Mouse (Mus musculus) heart, adult 2 months (tissue): Measurements from ENCODE around the gene Ubald2. TPM values are rescaled to one million over a fixed set of nuclear protein-coding genes. Genes with fewer than 3 reads are reported as not detected.
"Not testable (repeated sequence)": the region's sequence is repeated elsewhere in the genome, so short reads cannot be mapped to it uniquely, and the experiment has no call there.

ENCODE experiments used
- DNase-seq, 2 experiments: peaks; one replicate each; pipeline ENCODE4 v3.0.0; 2021
- H3K27ac ChIP-seq: fragments of 200-600 bp; 2 replicates; pipeline ENCODE4 v1.8.1; 2022
- H3K27me3 ChIP-seq: fragments of 200-500 bp; 2 replicates; pipeline ENCODE4 v1.6.1; 2012; ENCODE audit warnings: mild to moderate bottlenecking, low read length, inconsistent platforms, mixed read lengths; ENCODE audit not compliant: control insufficient read depth, insufficient read depth
- H3K36me3 ChIP-seq: fragments of 200-500 bp; 2 replicates; pipeline ENCODE4 v1.6.1; 2012; ENCODE audit warnings: low read length, inconsistent platforms; ENCODE audit not compliant: control insufficient read depth, insufficient read depth
- H3K4me1 ChIP-seq: fragments of 200-500 bp; 2 replicates; pipeline ENCODE4 v1.6.1; 2011; ENCODE audit warnings: low read length; ENCODE audit not compliant: control insufficient read depth, insufficient read depth
- H3K4me3 ChIP-seq: fragments of 200-600 bp; 2 replicates; pipeline ENCODE4 v1.8.1; 2022
- H3K79me2 ChIP-seq: fragments of 200-500 bp; replicated peaks from 2 replicates; pipeline ENCODE4 v1.6.1; 2012; ENCODE audit warnings: mild to moderate bottlenecking, inconsistent platforms, low read length, moderate library complexity, mixed read lengths; ENCODE audit not compliant: control insufficient read depth, insufficient read depth
- H3K9ac ChIP-seq: fragments of 200-500 bp; 2 replicates; pipeline ENCODE4 v1.6.1; 2012; ENCODE audit warnings: low read depth, mild to moderate bottlenecking, control low read depth, inconsistent platforms, low read length, mixed read lengths
- CTCF ChIP-seq: fragments of 200-600 bp; IDR thresholded peaks from 2 replicates; pipeline ENCODE4 v1.8.1; 2022; ENCODE audit warnings: antibody characterized with exemption, mild to moderate bottlenecking, moderate library complexity
- EP300 ChIP-seq: fragments of 200-500 bp; IDR thresholded peaks from 2 replicates; pipeline ENCODE4 v1.6.1; 2011; ENCODE audit warnings: low read depth, low read length, control low read depth; ENCODE audit not compliant: insufficient read depth
- POLR2A ChIP-seq: fragments of 200-500 bp; IDR thresholded peaks from 2 replicates; pipeline ENCODE4 v1.6.1; 2011; ENCODE audit warnings: mild to moderate bottlenecking, low read depth, low read length, control low read depth; ENCODE audit not compliant: insufficient read depth
- WGBS: fragments of 180-500 bp; shearing (Covaris S2); methylation state at CpG from one replicate; pipeline ENCODE4 v1.1.7; 2018; 5-methylcytosine and 5-hydroxymethylcytosine counted together
- intact Hi-C: fragments of 180-260 bp; cut with DNase I; formaldehyde crosslinking; loops from one replicate; pipeline ENCODE4 v1.15.1; 2025
- polyA plus RNA-seq: library from polyadenylated mRNA; depleted of rRNA; stranded (reverse); fragments of >200 nt; gene quantifications from 2 replicates; pipeline ENCODE4 v1.2.3, GENCODE M21; 2012
- total RNA-seq, 2 experiments: library from RNA; stranded (reverse); gene quantifications; 2 replicates each; pipeline ENCODE4 v1.2.3; 2021

Ubald2 gene
- total and polyA plus RNA-seq, 3 experiments, result 29.2 to 80.1 (median 34.1) TPM

- no peaks in the 10 kb centered on the region for H3K79me2 ChIP-seq
- intact Hi-C loops, result no loop called here
- no peaks in the 10 kb centered on the region for H3K4me1 ChIP-seq
- DNase-seq, result no peak
- H3K27ac ChIP-seq, result no peak overlapping the region
- no peaks in the 10 kb centered on the region for H3K27me3 ChIP-seq
- 77% methylated on average over 8 of the region's 8 CpGs for WGBS
- no peak for TF ChIP-seq EP300
- no peak for TF ChIP-seq POLR2A
- TF ChIP-seq CTCF, result no peak
- no peaks in the 10 kb centered on the region for H3K36me3 ChIP-seq
- no peak overlapping the region for H3K9ac ChIP-seq
- H3K4me3 ChIP-seq, result no peak overlapping the region
These were observed 22.3 kb downstream of the Ubald2 start for GRCm38 (mm10) chr11:116456234-116456633.

- Histone ChIP-seq H3K27ac (no peak overlapping the region), H3K36me3 (no peaks in the 10 kb centered on the region), H3K79me2 (no peaks in the 10 kb centered on the region), H3K27me3 (no peaks in the 10 kb centered on the region), H3K4me1 (no peaks in the 10 kb centered on the region), H3K4me3 (no peak overlapping the region), H3K9ac (no peak overlapping the region)
- intact Hi-C loops, result loop anchor here (5.0 kb wide), 1 partner anchor 232 kb away; no protein-coding TSS in a partner anchor
- whole genome bisulfite sequencing, result 61% methylated on average over 4 of the region's 4 CpGs
- no peak for DNase-seq
- no peak for TF ChIP-seq POLR2A
- TF ChIP-seq CTCF, result no peak
- no peak for TF ChIP-seq EP300
These were observed 25.9 kb downstream of the Ubald2 start for GRCm38 (mm10) chr11:116459786-116460185.

- no peak overlapping the region for H3K4me3 ChIP-seq
- no peaks in the 10 kb centered on the region for H3K36me3 ChIP-seq
- no peak overlapping the region for H3K27ac ChIP-seq
- H3K27me3 ChIP-seq, result no peaks in the 10 kb centered on the region
- intact Hi-C loops, result loop anchor here (5.0 kb wide), 1 partner anchor 236 kb away; no protein-coding TSS in a partner anchor
- H3K4me1 ChIP-seq, result no peaks in the 10 kb centered on the region
- WGBS, result 63% methylated on average over 5 of the region's 5 CpGs
- no peak for TF ChIP-seq EP300
- no peak for TF ChIP-seq POLR2A
- TF ChIP-seq CTCF, result no peak
- H3K9ac ChIP-seq, result no peak overlapping the region
- DNase-seq, result no peak
- H3K79me2 ChIP-seq, result no peaks in the 10 kb centered on the region
These were observed 29.4 kb downstream of the Ubald2 start for GRCm38 (mm10) chr11:116463338-116463737.

GRCm38 (mm10) chr11:116463833-116464232, 29.9 kb downstream of the Ubald2 start:
- TF ChIP-seq POLR2A (no peak), CTCF (peak; percentile 82), EP300 (peak; percentile 46; the same call in 1 of the 2 replicates)
- Histone ChIP-seq H3K27ac (no peak overlapping the region), H3K79me2 (no peaks in the 10 kb centered on the region), H3K4me3 (no peak overlapping the region), H3K36me3 (no peaks in the 10 kb centered on the region), H3K9ac (no peak overlapping the region), H3K27me3 (no peaks in the 10 kb centered on the region), H3K4me1 (no peaks in the 10 kb centered on the region)
- intact Hi-C loops, result loop anchor here (1.0 to 5.0 kb wide), 2 partner anchors 145 to 237 kb away; no protein-coding TSS in a partner anchor
- peak; percentile 78 to 89 for DNase-seq
- 9% methylated on average over 2 of the region's 2 CpGs for WGBS

- WGBS, result 64% methylated on average over 20 of the region's 20 CpGs
- H3K9ac ChIP-seq, result no peak within 1 kb of the TSS
- no peak for DNase-seq
- H3K27ac ChIP-seq, result no peak within 1 kb of the TSS
- no peak within 1 kb of the TSS for H3K4me3 ChIP-seq
- H3K27me3 ChIP-seq, result no peaks in the 10 kb centered on the region
- intact Hi-C loops, result no loop called here
- no peaks in the 10 kb centered on the region for H3K36me3 ChIP-seq
- TF ChIP-seq POLR2A, result no peak
- TF ChIP-seq EP300, result no peak
- no peak for TF ChIP-seq CTCF
- H3K79me2 ChIP-seq, result no peaks in the 10 kb centered on the region
- no peaks in the 10 kb centered on the region; the same call in 1 of the 2 replicates for H3K4me1 ChIP-seq
These were observed 32.2 kb downstream of the Ubald2 start, which contains the start of gene Qrich2 for GRCm38 (mm10) chr11:116466141-116466540. TSS of gene Qrich2 (minus strand) at chr11:116466241.

- 56% methylated on average over 3 of the region's 3 CpGs for WGBS
- intact Hi-C loops, H3K4me3 ChIP-seq, H3K27me3 ChIP-seq, DNase-seq, H3K4me1 ChIP-seq, H3K9ac ChIP-seq, H3K27ac ChIP-seq, H3K79me2 ChIP-seq, H3K36me3 ChIP-seq: not testable (repeated sequence)
These were observed 34.4 kb downstream of the Ubald2 start for GRCm38 (mm10) chr11:116468338-116468737.
